Mouse (Mus musculus): ENCODE measurements at regions not wholly inside any gene's neighbourhood (a gene's known extent, or its start where the extent isn't known, plus 50 kb on each side); places are given as distances from the start of the nearest gene placed in this dataset.

GRCm38 (mm10) chr17:31775966-31776365 lies 79.6 kb downstream of the Sik1 start:
- CTCF ChIA-PET = no interaction called here

- CTCF ChIA-PET = no interaction called here
Observed at GRCm38 (mm10) chr17:31776949-31777607, 78.5 kb downstream of the Sik1 start.

DNA sequence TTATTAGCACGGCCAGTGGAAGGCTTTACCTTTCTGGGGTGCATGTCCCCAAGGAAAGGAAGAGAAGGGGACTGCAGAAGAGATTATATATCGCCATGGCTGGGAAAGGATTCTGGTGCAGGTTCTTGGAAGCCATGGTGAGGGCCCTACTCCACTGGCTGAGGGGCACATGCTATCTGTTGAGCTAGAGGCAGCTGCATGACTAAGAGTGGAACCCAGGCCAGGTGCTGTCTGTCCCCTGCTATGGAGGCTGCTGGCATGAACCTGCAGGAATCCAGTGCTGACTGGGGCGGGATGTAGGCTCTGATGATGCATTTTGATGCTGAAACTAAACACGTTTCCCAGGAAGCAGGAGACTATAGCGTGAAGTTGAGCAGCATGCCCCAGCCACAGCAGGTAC lies 77.9 kb downstream of the Sik1 start:
- CTCF ChIA-PET = no interaction called here

GRCm38 (mm10) chr17:31779466-31779865 lies 76.1 kb downstream of the Sik1 start:
- CTCF ChIA-PET = interaction anchor here (1.4 kb wide), 1 partner anchor 18 kb away, joined by 4 read pairs; no protein-coding TSS in a partner anchor

DNA sequence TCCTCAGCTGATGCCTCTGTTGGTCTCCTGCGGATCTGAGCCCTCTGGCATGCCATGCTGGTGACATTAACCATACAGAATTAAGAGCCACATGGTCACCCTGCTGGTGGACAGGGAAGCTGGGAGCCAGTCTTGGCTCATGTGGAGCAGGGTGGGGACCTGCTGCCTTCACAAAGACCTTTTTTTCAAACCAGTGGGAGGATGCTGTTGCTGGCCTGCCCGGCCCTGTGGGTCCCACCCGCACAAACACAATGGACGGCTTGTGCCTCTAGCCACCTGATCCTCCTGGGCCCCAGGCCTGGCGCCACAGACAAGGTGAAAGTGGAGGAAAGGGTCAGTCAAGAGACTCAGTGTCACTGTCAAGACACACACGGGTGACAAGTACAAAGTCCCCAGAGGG lies 73.4 kb downstream of the Sik1 start:
- CTCF ChIA-PET = interaction anchor here (0.7 kb wide), 1 partner anchor 12 kb away, joined by 4 read pairs; no protein-coding TSS in a partner anchor

DNA sequence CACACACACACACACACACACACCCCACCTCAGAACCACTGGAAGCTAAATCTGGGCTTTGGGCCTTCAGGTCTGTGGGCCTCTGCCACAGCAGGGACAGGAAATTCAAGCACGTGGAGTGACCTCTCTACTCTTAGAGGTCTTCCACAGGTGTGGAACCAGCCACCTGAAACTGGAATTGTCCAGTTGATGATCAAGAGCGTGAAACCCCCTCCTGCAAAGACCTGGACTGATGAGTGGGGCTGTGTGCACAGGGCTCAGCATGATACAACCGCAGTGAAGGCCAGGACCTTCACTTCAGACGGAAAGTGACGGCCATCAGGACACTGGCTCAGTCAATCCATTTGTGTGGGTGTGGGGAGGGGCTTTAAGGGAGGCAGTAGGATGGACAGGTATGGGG lies 72.5 kb downstream of the Sik1 start:
- CTCF ChIA-PET = interaction anchor here (0.7 kb wide), 1 partner anchor 11 kb away, joined by 4 read pairs; no protein-coding TSS in a partner anchor

DNA sequence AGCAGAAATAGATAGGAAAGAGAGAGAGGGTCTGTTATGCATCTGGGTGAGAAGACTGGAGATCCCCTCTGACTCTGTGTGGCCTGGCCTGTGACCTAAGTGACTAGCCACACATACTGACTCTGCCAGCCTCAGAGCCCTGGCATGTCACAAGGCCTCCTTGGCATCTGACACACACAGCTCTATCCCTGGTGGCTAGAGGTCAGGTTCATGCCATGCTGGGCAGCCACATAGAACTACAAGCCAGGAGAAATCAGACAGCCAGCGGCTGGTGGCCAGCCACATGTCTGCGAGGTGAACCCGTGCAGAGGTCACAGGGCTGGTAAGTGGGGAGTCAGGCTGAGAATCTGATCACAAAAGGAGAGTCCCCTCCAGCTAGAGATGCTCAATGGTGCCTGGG lies 67.3 kb downstream of the Sik1 start:
- CTCF ChIA-PET = no interaction called here

GRCm38 (mm10) chr17:31789068-31789583 lies 66.5 kb downstream of the Sik1 start:
- CTCF ChIA-PET = interaction anchor here (0.7 kb wide), 1 partner anchor 51 kb away, joined by 5 read pairs; no protein-coding TSS in a partner anchor

DNA sequence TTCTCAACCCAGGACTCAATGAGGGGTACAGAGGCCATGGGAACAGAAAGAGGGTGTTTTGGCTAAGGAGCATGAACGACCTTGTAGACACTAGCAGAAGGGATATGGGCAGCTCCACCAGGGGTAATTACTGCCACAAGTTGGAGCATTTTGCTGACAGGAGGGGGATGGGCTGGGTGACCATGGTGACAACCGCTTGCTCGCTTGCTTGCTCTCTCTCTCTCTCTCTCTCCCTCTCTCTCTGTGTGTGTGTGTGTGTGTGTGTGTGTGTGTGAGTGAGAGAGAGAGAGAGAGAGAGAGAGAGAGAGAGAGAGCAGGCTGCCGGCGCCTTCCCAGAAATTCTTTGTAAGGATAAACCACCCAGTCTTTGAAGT lies 65.7 kb downstream of the Sik1 start:
- CTCF ChIA-PET = interaction anchor here (0.7 kb wide), 1 partner anchor 50 kb away, joined by 5 read pairs; no protein-coding TSS in a partner anchor

DNA sequence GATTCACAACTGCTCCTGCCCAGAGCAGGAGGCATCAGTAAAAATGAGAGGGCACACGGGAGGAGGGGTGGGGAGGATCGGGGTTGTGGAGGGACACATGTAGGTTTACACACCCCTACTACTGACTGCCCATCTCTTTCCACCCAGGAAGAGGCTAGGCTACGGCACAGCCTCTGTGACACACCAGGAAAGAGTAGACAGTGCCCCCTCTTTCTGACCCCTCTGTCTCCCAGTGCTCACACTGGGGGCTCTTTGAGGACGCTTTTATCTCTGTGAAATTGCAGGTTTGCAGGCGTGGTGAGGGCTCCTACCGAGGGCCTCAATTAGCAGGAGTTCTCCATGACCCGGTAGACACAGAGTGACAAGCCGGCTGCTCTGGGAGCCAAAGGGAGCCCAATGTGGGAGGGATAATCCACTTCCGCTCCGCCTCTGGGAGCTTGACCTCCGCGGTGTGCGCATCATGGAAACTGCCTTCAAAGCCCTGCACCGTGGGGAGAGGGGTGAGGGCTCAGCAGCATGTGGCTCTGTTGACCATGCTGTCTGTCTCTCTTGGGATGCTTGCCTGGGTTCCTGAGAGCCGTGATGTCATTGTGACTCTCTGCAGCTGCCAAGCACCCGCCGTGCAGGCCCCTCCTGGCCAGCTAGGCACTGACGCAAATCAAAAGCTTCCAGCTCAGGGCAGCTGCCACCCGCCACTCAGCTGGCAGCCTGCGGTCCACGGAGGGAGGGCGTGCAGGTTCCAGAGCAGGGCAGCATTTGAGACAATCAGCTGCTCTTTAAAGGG lies 65.1 kb downstream of the Sik1 start:
- CTCF ChIA-PET = no interaction called here

- CTCF ChIA-PET = no interaction called here
Observed at GRCm38 (mm10) chr17:31791656-31792055, 63.9 kb downstream of the Sik1 start.

DNA sequence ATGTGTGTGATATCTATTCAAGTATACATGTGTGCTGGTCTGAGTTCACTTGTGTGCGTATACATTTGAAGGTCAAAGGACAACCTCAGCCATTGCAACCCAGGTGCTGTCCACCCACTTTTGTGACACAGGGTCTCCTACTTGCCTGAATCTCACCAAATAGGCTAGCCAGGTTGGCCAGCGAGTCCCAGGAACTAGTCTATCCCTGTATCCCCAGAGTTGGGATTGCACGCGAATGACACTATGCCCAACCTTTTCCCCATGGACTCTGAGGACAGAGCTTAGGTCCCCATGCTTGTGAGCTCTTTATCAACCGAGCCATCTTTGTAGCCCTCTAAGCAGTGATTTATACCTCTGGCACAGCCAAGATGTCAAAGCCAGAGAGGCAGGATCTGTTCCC lies 62.6 kb downstream of the Sik1 start:
- CTCF ChIA-PET = no interaction called here

- CTCF ChIA-PET = no interaction called here
Observed at GRCm38 (mm10) chr17:31793521-31793920, 62.1 kb downstream of the Sik1 start.

DNA sequence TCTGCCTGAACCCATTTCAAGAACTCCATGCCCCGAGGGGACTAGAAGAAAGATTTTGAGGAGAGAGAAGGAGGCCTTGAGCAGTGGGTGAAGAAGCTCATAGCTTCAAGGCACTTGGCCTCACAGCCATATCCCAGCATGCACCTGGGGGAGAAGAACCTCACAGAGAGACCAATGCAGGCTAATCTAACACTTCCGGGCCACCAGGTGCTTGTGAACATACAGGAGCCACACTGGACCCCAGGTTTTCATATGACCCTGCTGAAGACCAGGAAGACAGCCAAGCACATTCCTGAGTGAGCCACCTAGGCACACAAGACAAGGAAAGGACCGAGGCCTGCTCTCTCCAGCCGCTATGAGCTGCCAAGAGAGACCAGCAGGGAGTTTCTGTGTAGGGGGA lies 61.6 kb downstream of the Sik1 start:
- CTCF ChIA-PET = no interaction called here

All from spleen, embryonic (tissue).